Mouse (Mus musculus) C2C12 (cell line): ENCODE measurements around the gene Mta2. TPM values are rescaled to one million over a fixed set of nuclear protein-coding genes. Genes with fewer than 3 reads are reported as not detected.

ENCODE experiments used
- H3K27me3 ChIP-seq: one replicate; pipeline ENCODE4 v1.6.1; 2011; ENCODE audit not compliant: control insufficient read depth, insufficient read depth, insufficient read length
- H3K36me3 ChIP-seq: one replicate; pipeline ENCODE4 v1.6.1; 2011; ENCODE audit not compliant: control insufficient read depth, insufficient read depth
- H3K4me3 ChIP-seq: one replicate; pipeline ENCODE4 v1.5.1; 2011; ENCODE audit warnings: mild to moderate bottlenecking, control low read depth; ENCODE audit not compliant: poor library complexity, insufficient read depth, severe bottlenecking
- H3K79me2 ChIP-seq: one replicate; pipeline ENCODE4 v1.6.1; 2011; ENCODE audit not compliant: control insufficient read depth, insufficient read depth
- H3K79me3 ChIP-seq: one replicate; pipeline ENCODE4 v1.6.1; 2011; ENCODE audit warnings: low read depth, control low read depth
- H3ac ChIP-seq: one replicate; pipeline ENCODE3; 2011; ENCODE audit warnings: low read depth; ENCODE audit not compliant: control insufficient read depth, insufficient read length
- CEBPB ChIP-seq: IDR thresholded peaks from one replicate; pipeline ENCODE4 v1.6.1; 2011; ENCODE audit warnings: low read depth, mild to moderate bottlenecking, control low read depth, moderate library complexity
- CTCF ChIP-seq: IDR thresholded peaks from one replicate; pipeline ENCODE4 v1.5.1; 2011; ENCODE audit not compliant: control insufficient read depth, insufficient read depth, insufficient read length
- FOSL1 ChIP-seq: IDR thresholded peaks from one replicate; pipeline ENCODE4 v1.8.0; 2011; ENCODE audit warnings: mild to moderate bottlenecking, low read length; ENCODE audit not compliant: poor library complexity, insufficient read depth, severe bottlenecking
- MAX ChIP-seq: IDR thresholded peaks from one replicate; pipeline ENCODE4 v1.6.1; 2011; ENCODE audit warnings: mild to moderate bottlenecking, control low read depth
- MYOD1 ChIP-seq: IDR thresholded peaks from one replicate; pipeline ENCODE4 v1.6.1; 2011; ENCODE audit warnings: low read depth; ENCODE audit not compliant: control insufficient read depth, insufficient read length
- MYOG ChIP-seq: IDR thresholded peaks from one replicate; pipeline ENCODE4 v1.6.1; 2011; ENCODE audit not compliant: control insufficient read depth, insufficient read length; ENCODE audit errors: extremely low read depth
- USF1 ChIP-seq: IDR thresholded peaks from one replicate; pipeline ENCODE4 v1.6.1; 2011; ENCODE audit warnings: low read depth, mild to moderate bottlenecking, control low read depth, moderate library complexity
- polyA plus RNA-seq: library from polyadenylated mRNA; unstranded; fragments of >200 nt; fragmentation: generic; extraction: Trizol; gene quantifications from one replicate; pipeline ENCODE4 v1.2.1, GENCODE M21; 2012; ENCODE audit warnings: missing spikeins

Gene Mta2
- polyA plus RNA-seq, 1 experiment, result 109 TPM

- Histone ChIP-seq H3K79me2 (no peaks in the 10 kb centered on the region), H3K79me3 (no peaks in the 10 kb centered on the region), H3K36me3 (peaks cover 80% of the 10 kb centered on the region), H3ac (no peak overlapping the region), H3K4me3 (no peak overlapping the region), H3K27me3 (no peaks in the 10 kb centered on the region)
- TF ChIP-seq FOSL1 (no peak), CTCF (no peak), MYOD1 (no peak), MYOG (no peak), CEBPB (no peak), USF1 (no peak), MAX (no peak)
Observed at GRCm38 (mm10) chr19:8914212-8914611, 27.5 kb upstream of the Mta2 start.

- H3K79me3 ChIP-seq, result peaks cover 30% of the 10 kb centered on the region
- H3K79me2 ChIP-seq, result peaks cover 35% of the 10 kb centered on the region
- H3K27me3 ChIP-seq, result no peaks in the 10 kb centered on the region
- H3ac ChIP-seq, result no peak overlapping the region
- peaks cover 56% of the 10 kb centered on the region for H3K36me3 ChIP-seq
- TF ChIP-seq CEBPB (no peak), MAX (no peak), CTCF (no peak), MYOG (no peak), FOSL1 (no peak), USF1 (no peak), MYOD1 (no peak)
- no peak overlapping the region for H3K4me3 ChIP-seq
Observed at GRCm38 (mm10) chr19:8919000-8919399, 22.7 kb upstream of the Mta2 start.

GRCm38 (mm10) chr19:8919684-8920072 is 22.0 kb upstream of the Mta2 start:
- no peak overlapping the region for H3ac ChIP-seq
- peaks cover 30% of the 10 kb centered on the region for H3K79me3 ChIP-seq
- H3K36me3 ChIP-seq, result peaks cover 49% of the 10 kb centered on the region
- no peaks in the 10 kb centered on the region for H3K27me3 ChIP-seq
- no peak for TF ChIP-seq USF1
- TF ChIP-seq CEBPB, result no peak
- no peak for TF ChIP-seq MYOD1
- TF ChIP-seq CTCF, result no peak
- TF ChIP-seq FOSL1, result no peak
- TF ChIP-seq MYOG, result no peak
- no peak for TF ChIP-seq MAX
- H3K79me2 ChIP-seq, result peaks cover 42% of the 10 kb centered on the region
- H3K4me3 ChIP-seq, result no peak overlapping the region

GRCm38 (mm10) chr19:8920073-8920736 is 21.5 kb upstream of the Mta2 start, which contains the start of gene B3gat3:
Gene B3gat3 (plus strand): TSS chr19:8920374.
- Histone ChIP-seq H3K36me3 (peaks cover 44% of the 10 kb centered on the region), H3K79me2 (peaks cover 42% of the 10 kb centered on the region), H3K27me3 (no peaks in the 10 kb centered on the region), H3ac (peak within 1 kb of the TSS; percentile 59), H3K79me3 (peaks cover 30% of the 10 kb centered on the region), H3K4me3 (peak within 1 kb of the TSS; percentile 83)
- TF ChIP-seq MAX (peak; percentile 65), FOSL1 (no peak)

- H3K79me3 ChIP-seq, result peaks cover 30% of the 10 kb centered on the region
- TF ChIP-seq CEBPB, result no peak
- peak; percentile 99 for TF ChIP-seq USF1
- TF ChIP-seq CTCF, result no peak
- peak overlapping the region; percentile 83 for H3K4me3 ChIP-seq
- peaks cover 37% of the 10 kb centered on the region for H3K36me3 ChIP-seq
- H3ac ChIP-seq, result peak overlapping the region; percentile 59
- no peaks in the 10 kb centered on the region for H3K27me3 ChIP-seq
- H3K79me2 ChIP-seq, result peaks cover 42% of the 10 kb centered on the region
Observed at GRCm38 (mm10) chr19:8920836-8921291, 20.8 kb upstream of the Mta2 start.

- Histone ChIP-seq H3K36me3 (peaks cover 28% of the 10 kb centered on the region), H3K79me2 (peaks cover 42% of the 10 kb centered on the region), H3ac (no peak overlapping the region), H3K79me3 (peaks cover 30% of the 10 kb centered on the region), H3K4me3 (no peak overlapping the region), H3K27me3 (no peaks in the 10 kb centered on the region)
- TF ChIP-seq MYOG, result no peak
- TF ChIP-seq MYOD1, result no peak
- TF ChIP-seq CEBPB, result no peak
- no peak for TF ChIP-seq CTCF
- no peak for TF ChIP-seq USF1
- no peak for TF ChIP-seq MAX
- TF ChIP-seq FOSL1, result no peak
Observed at GRCm38 (mm10) chr19:8921741-8922140, 19.9 kb upstream of the Mta2 start.
